Mouse (Mus musculus): Measurements from ENCODE around the gene Whrn.

The Whrn gene

DNA sequence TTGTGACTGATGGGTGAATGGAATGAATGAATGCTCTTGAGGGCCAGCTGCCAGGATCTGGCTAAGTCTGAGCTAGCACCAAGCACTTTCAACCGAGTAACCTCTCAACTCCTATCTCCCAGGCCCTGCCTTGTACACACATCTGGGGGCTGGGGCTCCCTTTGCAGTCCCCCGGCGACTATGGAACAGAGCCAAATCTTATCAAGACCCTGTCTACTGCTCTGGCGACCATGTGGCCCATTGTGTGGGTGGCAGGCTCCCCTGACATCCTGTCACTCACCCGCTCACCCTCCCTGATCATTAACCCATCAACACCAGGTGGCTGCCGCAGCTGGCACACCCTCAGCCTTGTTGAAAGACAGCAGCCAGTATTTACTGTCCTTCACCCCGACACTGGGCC is 90.7 kb downstream of the Whrn start:
- DNase-seq: no peak

DNA sequence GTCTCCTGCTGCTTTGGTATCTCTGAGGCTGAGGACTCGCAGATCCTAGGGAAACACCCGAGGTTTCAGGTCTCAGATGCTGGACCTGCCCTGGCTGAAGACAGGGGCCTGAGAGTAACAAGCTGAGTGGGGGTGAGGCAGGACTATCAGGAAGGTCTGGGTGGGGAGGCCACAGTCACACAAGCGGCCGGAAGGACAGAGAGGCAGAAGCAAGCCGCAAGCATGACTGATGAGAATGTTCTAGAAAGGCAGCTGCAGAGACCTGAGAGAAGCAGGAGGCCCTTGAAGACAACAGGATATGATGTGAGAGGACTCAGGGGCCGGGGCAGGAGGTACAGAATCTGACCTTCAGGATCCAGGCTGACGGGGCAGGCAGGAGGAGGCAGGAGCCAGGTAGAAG is 91.6 kb downstream of the Whrn start:
- DNase-seq: no peak

DNA sequence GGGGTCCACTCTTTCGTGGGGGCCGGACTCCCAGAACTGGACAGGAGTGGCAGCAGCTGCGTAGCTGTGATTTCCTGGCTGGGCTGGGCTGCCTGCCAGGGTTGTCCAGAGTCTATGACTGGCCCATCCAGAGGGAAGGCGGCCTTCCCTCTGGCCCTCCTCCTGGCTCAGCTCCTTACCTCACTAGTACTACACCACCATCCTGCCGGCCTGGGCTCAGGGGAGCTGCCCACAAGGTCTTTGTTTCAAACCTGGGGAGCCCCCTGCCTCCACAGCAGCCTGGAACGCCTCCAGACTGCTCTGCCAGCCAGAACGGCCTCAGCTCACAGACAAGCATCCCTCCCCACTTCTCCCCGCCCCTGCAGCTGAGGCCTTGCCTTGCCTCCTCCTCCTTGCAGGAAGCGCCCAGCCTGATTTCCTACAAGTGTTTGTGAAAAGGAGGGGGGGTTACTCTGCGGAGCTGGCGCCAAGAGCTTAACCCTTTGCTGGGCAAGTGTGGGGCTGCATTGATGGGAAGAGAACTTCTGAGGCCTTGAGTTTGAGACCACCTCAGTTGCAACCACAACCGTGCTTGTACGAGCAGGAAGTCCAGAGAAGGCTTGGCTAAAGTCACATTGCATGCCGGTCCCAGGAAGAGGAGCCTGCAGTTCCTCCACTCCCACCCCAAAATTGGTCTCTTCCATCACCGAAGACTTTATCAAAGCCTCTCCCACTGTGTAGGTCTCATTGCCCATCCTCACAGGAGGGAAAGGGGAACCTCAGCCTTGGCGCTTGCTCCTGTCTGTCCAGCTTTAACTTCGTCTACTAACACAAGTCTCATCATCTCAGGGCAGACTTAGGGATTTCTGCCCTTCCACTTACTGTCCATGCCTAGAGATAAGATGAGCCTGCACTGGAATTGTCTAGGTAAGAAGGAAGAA is 92.5 kb downstream of the Whrn start, which contains the start of gene Akna:
Gene Akna (minus strand): TSS at position 315 of the 920 bp plus-strand sequence.
- DNase-seq: peak; percentile 74

DNA sequence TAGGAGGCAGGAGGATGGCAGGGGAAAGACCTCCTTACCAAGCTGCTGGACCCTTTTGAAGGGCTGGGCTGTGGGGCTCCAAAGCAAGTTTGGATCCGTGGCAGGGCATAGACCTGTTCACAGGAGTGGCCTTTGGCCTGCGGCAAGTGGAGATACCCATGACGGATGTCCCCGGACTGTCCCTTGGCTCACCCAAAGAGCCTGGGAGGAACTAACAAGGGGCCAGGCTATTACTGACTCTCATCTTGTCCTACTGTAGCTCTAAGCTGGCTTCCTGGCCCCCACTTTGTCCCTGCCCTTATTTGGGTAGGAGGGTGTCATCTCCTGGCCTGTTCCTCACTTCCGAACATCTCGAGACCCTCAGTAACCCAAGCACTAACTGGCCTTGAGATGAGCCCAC is 93.2 kb downstream of the Whrn start:
- no peak for DNase-seq

DNA sequence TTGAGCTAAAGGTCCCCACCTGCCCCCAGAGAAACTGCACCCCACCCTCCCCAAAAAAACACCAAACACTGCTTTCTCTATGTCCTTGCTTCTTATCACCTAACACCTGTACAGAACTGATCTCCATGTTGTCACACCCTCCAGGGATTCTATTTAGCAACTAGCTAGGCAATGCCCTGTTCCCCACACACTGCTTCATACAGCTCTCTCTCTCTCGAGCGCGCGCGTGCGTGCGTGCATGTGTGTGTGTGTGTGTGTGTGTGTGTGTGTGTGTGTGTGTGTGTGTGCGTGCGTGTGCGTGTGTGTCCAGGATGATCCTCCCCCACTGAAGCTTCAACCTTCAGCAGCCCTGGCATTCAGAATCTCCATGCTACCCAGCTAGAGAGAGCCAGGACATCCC is 93.7 kb downstream of the Whrn start:
- no peak for DNase-seq

DNA sequence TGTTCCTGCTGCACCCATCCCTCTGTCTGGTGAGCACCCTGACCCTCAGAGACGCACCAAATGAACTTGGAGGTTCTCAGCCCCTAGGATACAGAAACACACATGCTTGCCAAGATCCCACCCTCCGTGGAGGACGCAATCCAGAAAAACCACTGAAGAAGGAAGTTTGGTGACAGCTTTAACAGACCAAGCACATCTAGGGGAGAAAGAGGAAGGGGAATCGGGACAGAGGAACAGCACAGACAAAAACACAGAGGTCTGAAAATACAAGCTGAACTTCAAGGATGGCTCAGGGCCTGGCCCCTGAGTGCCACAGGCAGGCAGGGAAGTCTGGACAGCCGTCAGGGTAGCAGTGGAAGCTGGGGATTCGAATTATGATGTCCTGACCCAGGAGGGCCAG is 94.2 kb downstream of the Whrn start:
- no peak for DNase-seq

DNA sequence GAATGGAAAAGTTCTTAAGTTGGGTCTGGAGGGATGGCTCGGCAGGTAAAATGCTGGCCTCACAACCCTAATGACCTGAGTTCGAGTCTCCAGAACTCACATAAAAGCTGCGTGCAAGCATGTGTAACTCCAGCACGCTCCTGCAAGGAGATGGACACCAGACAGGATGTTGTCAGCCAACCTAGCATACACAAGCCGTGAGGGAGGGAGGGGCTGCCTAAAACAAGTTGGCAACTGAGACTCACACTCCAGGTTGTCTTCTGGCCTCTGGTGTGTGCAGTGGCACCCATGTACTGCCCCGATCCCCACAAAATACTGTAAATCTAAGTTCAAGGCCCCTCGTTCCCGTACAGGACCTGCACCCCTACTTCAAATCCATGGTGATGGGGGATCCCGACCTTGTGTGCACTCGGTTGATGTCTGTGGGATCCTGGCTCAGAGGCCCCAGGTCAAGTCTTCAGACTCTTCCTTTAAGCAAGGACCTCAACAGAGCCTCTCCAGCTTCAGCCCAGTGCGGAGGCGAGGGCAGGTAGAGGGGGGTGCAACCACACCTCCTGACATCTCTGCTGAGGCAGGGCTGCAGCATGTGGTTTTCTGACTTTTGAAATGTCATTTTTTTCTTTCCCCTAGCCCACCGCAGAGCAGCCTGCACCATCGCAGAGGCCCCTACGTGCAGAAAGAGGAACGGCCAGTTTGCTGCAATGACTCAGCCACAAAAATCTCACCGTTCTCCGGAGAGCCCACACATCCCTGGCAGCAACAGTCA is 95.1 kb downstream of the Whrn start:
- DNase-seq: no peak

GRCm38 (mm10) chr4:63399691-63400270 is 96.0 kb downstream of the Whrn start:
- no peak for DNase-seq

GRCm38 (mm10) chr4:63398854-63399609 is 96.8 kb downstream of the Whrn start:
- peak; percentile 53 for DNase-seq

DNA sequence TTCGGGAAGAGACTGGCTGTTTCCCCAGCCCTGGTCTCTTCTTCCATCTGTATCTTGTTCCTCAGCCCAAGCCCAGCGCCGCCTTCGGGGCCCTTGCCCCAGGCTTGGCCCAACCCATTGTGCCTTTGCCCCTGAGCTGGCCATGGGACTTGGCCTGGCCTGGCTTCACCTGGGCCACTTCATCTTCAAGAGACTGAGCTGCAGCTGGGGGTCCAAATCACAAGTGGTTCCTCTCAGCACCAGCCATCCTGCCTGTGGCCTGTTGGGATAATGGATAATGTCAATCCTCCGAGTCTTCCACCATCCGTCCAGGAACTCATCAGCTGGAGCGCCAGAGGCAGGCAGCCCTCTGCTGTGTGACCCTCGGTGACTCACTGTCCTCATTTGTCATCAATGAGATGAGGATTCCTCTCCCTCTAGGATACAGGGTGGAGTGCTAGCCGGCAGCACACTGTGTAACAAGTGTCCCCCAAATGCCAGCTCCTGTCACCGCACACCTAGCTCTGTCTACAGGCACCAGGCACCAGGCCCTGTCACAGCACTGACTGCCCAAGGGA is 97.7 kb downstream of the Whrn start:
- DNase-seq: no peak

GRCm38 (mm10) chr4:63391322-63391721 is 104.5 kb downstream of the Whrn start:
- no peak for DNase-seq

DNA sequence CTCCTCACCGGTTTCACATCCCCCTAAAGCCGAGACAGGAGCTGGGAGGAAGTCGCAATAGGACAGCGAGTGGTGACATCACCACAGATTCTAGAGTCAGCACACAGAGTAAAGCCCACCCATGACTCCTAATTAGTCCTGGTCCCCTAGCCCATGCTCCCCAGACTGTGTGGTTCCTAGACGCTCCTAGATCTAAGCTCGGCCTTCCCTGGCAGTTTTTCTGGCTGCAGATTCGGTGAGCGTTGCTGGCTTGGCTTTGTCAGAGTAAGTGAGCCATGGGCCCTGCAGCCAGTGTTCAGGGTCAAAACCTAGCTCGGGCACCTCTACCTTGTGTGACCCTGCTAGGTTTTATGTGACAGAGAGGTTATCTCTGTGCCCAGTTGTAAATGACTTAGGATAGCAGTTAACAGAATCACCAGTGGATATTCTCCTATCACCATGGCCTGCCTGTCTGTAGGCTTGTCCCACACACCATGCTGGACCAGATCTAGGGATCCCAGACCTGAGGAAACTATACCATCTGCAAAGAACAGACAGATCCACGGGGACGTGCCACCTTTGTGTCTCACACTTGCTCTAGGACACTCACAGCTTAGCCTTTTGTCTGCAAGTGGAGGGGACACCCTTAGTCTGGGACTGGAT is 105.8 kb downstream of the Whrn start:
- no peak for DNase-seq

DNA sequence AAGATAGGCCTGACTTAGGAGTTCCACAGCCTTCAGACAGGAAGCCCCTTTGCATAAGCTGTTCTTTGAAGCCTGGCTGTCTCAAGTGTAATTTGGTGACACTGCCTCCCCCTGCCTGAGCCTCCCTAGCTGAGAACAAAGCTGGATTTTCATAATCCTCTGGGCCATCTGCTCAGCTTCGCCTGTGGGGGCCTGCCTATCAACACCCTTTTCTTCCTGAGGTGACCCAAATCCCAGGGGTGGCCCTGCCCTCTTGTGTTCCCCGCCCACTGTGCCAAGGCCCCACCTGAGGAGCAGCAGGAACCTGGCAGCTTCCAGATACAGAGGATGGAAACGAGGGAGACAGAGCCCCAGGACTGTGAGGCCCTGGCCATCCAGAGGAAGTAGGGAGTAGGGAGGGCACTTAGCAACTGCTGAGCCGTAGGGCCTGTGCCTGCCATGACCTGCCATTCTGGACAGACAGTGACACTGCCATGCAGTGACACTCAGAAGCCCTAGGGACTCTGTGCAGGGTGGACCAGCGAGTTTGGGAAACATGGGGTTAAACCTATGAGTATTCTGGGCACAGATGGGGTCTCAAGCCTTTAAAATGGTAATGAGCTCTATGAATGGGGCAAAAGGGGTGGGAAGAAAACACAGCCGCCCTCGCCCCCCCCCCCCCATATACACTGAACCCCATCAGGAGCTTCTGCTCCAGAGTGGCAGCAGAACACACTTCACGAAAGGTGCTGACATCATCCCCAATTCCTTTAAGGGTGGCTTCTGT is 106.5 kb downstream of the Whrn start:
- peak; percentile 36 for DNase-seq

DNA sequence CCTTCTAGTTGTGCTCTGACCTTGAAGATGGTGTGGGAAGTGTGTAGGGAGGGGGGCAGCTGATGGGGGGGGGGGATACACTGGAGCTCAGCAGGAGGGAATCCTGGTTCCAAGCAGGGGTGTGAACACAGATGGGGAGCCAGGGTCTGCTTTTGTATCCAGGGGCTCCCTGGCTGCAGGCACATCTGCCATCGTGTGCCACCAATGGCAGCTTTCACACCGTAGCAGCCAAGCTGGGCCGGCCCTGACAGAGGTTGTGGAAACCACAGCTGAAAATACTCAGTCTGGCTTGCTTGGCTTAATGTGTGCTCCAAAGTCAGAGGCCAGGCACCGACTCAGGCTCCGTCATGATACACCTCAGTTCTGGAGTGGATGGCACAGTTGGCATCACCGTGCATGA is 107.8 kb downstream of the Whrn start:
- no peak for DNase-seq

DNA sequence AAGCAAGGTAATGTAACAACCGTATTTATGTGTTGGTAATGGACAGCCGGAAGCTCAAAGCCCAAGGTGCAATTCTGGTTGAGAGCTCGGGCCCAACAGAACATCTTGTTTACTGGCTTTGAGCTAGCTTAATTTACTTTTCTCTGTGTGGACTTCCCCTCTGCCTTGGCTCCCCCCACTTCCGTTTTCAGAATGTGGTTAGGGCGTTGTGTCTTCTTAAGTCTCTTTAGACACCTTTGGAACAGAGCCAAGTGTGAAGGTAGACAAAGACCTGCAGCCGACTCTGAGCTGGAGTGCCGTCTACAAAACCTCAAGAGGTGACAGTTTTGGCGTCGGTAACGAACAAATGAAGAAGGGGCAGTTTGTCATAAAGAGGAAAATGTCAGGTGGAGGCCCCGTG is 110.0 kb downstream of the Whrn start:
- no peak for DNase-seq

DNA sequence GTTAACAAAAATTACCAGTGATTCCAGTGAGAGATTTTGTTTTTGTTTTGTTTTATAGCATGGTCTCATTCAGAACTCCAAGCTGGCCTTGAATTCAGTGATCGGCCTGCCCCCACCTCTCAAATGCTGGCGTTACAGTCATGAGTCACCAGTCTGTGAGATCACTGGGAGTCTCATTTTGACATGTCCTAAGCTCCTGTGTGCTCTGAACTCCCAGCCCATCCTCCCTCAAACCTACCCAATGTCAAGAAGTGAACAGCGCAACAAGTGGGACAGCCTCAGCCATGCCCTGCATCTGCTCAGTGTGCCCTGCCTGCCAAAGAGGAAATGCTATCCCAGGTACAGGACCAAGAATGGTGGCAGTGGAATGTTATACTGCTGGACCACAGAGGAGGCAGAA is 110.5 kb downstream of the Whrn start:
- DNase-seq: no peak

GRCm38 (mm10) chr4:63384262-63384661 is 111.5 kb downstream of the Whrn start:
- peak; percentile 51 for DNase-seq

DNA sequence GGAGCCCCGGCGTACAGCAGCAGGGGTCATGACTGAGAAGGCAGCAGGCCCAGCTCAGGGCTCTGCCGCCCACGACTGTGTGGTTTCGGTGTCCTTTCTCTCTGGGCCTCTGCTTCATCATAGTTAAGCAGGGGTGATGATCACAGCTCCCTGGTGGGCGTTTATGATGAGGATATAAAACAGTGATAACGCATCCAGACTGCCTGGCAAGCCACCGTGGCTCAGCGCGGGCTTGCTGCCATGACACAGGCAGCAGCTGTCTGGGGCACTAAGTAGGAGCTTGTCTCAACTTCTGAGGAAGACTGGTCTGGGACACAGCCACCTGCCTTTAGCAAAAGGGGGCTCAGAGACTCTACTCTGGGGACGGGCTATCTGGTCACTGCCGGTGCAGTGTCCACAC is 112.3 kb downstream of the Whrn start:
- peak; percentile 50 for DNase-seq

DNA sequence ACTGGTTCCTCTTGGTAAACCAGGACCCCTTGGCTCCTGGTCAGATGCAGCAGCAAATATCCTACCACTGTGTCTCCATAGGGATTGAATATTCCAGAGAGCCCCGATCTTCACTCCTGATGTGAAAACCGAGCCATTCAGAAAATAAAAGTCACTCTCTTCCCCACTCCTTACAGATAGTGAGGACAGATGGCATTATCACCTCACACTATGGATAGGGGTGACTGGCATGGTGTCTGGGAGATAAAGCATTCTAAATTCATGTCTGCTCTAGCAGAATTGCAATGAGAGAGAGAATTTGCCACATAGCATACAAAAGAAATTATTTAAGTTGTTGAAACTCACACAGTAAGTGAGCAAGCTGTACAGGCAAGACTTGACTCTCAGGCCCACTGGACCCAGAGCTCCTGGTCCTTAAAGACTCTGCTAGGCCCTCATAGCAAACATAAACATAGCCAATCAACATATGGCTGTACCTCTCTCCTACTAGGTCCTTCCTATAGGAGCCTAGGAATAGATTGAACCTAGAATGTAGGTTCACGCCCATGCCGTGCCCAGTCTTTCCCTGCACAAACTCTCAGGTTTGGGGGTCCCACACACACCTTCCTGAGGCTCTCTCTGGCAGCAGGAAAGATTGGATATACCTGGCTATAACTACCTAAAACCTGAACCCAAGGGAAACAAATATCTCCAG is 113.0 kb downstream of the Whrn start:
- peak; percentile 36 for DNase-seq

DNA sequence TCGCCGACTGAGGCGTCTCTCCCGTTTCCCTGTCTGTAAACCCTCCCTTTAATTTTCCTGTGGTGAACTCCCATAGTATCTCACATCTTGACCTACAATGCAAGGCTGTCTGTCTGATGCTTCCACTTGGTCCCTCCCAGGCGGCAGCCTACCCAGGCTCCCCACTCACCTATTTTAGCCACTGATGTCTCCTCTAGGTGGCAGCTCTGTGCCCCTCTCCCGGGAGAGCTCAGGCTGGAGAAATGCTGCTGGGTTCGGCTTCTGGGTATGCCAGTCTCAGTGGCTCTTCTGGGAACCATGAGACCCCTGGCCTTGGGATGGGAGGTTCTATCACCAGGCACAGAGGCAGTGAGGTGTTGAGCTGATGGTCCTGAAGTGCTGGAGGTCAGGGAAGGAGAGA is 118.3 kb downstream of the Whrn start:
- peak; percentile 34 for DNase-seq

- DNase-seq: no peak
Measured at GRCm38 (mm10) chr4:63375367-63375766, 120.4 kb downstream of the Whrn start.
